8 mouse cellular contexts compared by ENCODE assay signal in the genomic region with DNA sequence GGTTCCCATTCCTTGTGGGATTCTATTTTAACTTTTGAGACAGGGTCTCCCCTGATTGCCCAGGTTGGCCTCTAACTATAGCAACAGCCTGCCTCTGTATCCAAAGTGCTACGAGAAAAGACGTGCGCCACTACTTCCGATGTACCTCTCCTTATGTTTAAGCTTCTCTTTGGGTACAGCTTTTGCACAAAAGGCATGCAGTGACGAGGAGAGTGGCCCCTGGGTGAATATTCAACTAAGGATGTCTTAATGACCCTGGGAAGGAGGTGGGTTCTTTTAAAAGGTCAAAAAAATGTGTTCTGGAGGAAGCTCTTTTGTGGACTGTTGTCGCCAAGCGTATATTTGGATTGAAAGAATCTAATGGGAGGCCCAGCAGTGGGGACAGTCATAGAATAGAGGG. TPM values are rescaled to one million over a fixed set of nuclear protein-coding genes. Genes with fewer than 3 reads are reported as not detected.
DNase-seq lines count a peak whose midpoint lies in the region; ATAC-seq and TF ChIP-seq lines count a peak whose summit lies in the region.

No protein-coding gene starts in this region.

- WGBS in lung, embryonic 14.5 days: 43% methylated on average over 7 of the region's 7 CpGs
- WGBS in embryonic facial prominence, embryonic 12.5 days: 72% methylated on average over 7 of the region's 7 CpGs
- WGBS in intestine, postnatal 0 days: 22% methylated on average over 7 of the region's 7 CpGs
- WGBS in midbrain, embryonic 12.5 days: 63% methylated on average over 7 of the region's 7 CpGs

- H3K27me3 ChIP-seq in lung, embryonic 14.5 days (ENCODE audit: insufficient read depth, low read length): no peaks in the 10 kb centered on the region
- H3K27me3 ChIP-seq in embryonic facial prominence, embryonic 12.5 days: no peaks in the 10 kb centered on the region
- H3K27me3 ChIP-seq in intestine, postnatal 0 days (replicated peaks; ENCODE audit: control insufficient read depth, insufficient read depth, low read length): no peaks in the 10 kb centered on the region
- H3K27me3 ChIP-seq in midbrain, embryonic 12.5 days: no peaks in the 10 kb centered on the region

- no peak for ATAC-seq in lung, embryonic 14.5 days (ENCODE audit: insufficient read depth)
- ATAC-seq in embryonic facial prominence, embryonic 12.5 days (ENCODE audit: insufficient number of reproducible peaks, insufficient read depth, low FRiP score, low TSS enrichment): no peak
- ATAC-seq in intestine, postnatal 0 days: no peak
- no peak for ATAC-seq in midbrain, embryonic 12.5 days (ENCODE audit: low FRiP score, low read depth)

- peak overlapping the region; percentile 82 for H3K9ac ChIP-seq in lung, embryonic 14.5 days
- H3K9ac ChIP-seq in embryonic facial prominence, embryonic 12.5 days: peak overlapping the region; percentile 87
- H3K9ac ChIP-seq in intestine, postnatal 0 days (ENCODE audit: low read depth, low read length): peak overlapping the region; percentile 67
- peak overlapping the region; percentile 93 for H3K9ac ChIP-seq in midbrain, embryonic 12.5 days (replicated peaks)

- intact Hi-C loops in gastrocnemius, postnatal 36 days (cut with DNase I): no loop called here

- no peaks in the 10 kb centered on the region for H3K9me3 ChIP-seq in lung, embryonic 14.5 days (ENCODE audit: low read depth, low read length)
- no peaks in the 10 kb centered on the region for H3K9me3 ChIP-seq in embryonic facial prominence, embryonic 12.5 days
- H3K9me3 ChIP-seq in intestine, postnatal 0 days (ENCODE audit: control insufficient read depth): no peaks in the 10 kb centered on the region
- H3K9me3 ChIP-seq in midbrain, embryonic 12.5 days: no peaks in the 10 kb centered on the region

- H3K4me3 ChIP-seq in lung, embryonic 14.5 days (ENCODE audit: low read depth, low read length): peak overlapping the region; percentile 50
- peak overlapping the region; percentile 66 for H3K4me3 ChIP-seq in embryonic facial prominence, embryonic 12.5 days
- H3K4me3 ChIP-seq in intestine, postnatal 0 days (ENCODE audit: low read depth, low read length): peak overlapping the region; percentile 47
- H3K4me3 ChIP-seq in midbrain, embryonic 12.5 days: peak overlapping the region; percentile 64

- TF ChIP-seq CTCF in lung, embryonic 14.5 days (IDR thresholded peaks at IDR 0.05; ENCODE audit: low read depth): no peak
- TF ChIP-seq CTCF in intestine, postnatal 0 days (IDR thresholded peaks at IDR 0.05; ENCODE audit: low read depth): no peak

- H3K27ac ChIP-seq in lung, embryonic 14.5 days (ENCODE audit: low read depth): peak overlapping the region; percentile 90
- peak overlapping the region; percentile 99 for H3K27ac ChIP-seq in embryonic facial prominence, embryonic 12.5 days
- peak overlapping the region; percentile 83 for H3K27ac ChIP-seq in intestine, postnatal 0 days (ENCODE audit: low read depth, low read length)
- H3K27ac ChIP-seq in midbrain, embryonic 12.5 days (replicated peaks): peak overlapping the region; percentile 98

- H3K4me2 ChIP-seq in lung, embryonic 14.5 days: peak overlapping the region; percentile 74
- peak overlapping the region; percentile 68 for H3K4me2 ChIP-seq in embryonic facial prominence, embryonic 12.5 days (replicated peaks)
- peak overlapping the region; percentile 67 for H3K4me2 ChIP-seq in intestine, postnatal 0 days (replicated peaks; ENCODE audit: low read depth)
- H3K4me2 ChIP-seq in midbrain, embryonic 12.5 days (replicated peaks): peak overlapping the region; percentile 85

- DNase-seq in lung, embryonic 14.5 days: peak; percentile 34
- no peak for DNase-seq in lung, postnatal 25 days (ENCODE audit: low spot score)
- no peak for DNase-seq in gastrocnemius, postnatal 36 days
- no peak for DNase-seq in urinary bladder, postnatal 4 days (ENCODE audit: low spot score in 2 of 2)
- DNase-seq in natural killer cell, adult 2 months (ENCODE audit: low spot score in 2 of 2): no peak

- no peaks in the 10 kb centered on the region for H3K36me3 ChIP-seq in lung, embryonic 14.5 days (ENCODE audit: insufficient read depth)
- no peaks in the 10 kb centered on the region; the same call in 1 of the 2 replicates for H3K36me3 ChIP-seq in embryonic facial prominence, embryonic 12.5 days
- no peaks in the 10 kb centered on the region for H3K36me3 ChIP-seq in intestine, postnatal 0 days (ENCODE audit: control insufficient read depth, insufficient read depth)
- no peaks in the 10 kb centered on the region for H3K36me3 ChIP-seq in midbrain, embryonic 12.5 days

- H3K4me1 ChIP-seq in lung, embryonic 14.5 days (ENCODE audit: insufficient read depth): peaks cover 26% of the 10 kb centered on the region
- H3K4me1 ChIP-seq in embryonic facial prominence, embryonic 12.5 days: peaks cover 10% of the 10 kb centered on the region
- H3K4me1 ChIP-seq in intestine, postnatal 0 days (replicated peaks; ENCODE audit: control insufficient read depth, insufficient read depth, low read length): peaks cover 18% of the 10 kb centered on the region
- H3K4me1 ChIP-seq in midbrain, embryonic 12.5 days: peaks cover 14% of the 10 kb centered on the region

RNA-seq across cellular contexts. Expression of gene Ptma, which starts 38.2 kb away (rescaled TPM):
- 3,453 and 3,547 TPM in 2 replicates for polyA plus RNA-seq in lung, embryonic 14.5 days (2014; fragmentation: Nextera tagmentation; extraction: Ambion mirVana)
- 3,116 and 3,315 TPM in 2 replicates for polyA plus RNA-seq in embryonic facial prominence, embryonic 12.5 days (2016; fragmentation: Nextera tagmentation; extraction: Ambion mirVana)
- 1,008 and 1,098 TPM in 2 replicates for polyA plus RNA-seq in intestine, postnatal 0 days (2015; fragmentation: Nextera tagmentation; extraction: Ambion mirVana)
- 2,626 and 2,824 TPM in 2 replicates for polyA plus RNA-seq in midbrain, embryonic 12.5 days (2016; fragmentation: Nextera tagmentation; extraction: Ambion mirVana)
- 10 to 100 TPM; 74.6 to 88.0 TPM for total RNA-seq in gastrocnemius, postnatal 36 days (2021)
